Mouse (Mus musculus): ENCODE measurements at regions not wholly inside any gene's neighbourhood (a gene's known extent, or its start where the extent isn't known, plus 50 kb on each side); places are given as distances from the start of the nearest gene placed in this dataset.

DNA sequence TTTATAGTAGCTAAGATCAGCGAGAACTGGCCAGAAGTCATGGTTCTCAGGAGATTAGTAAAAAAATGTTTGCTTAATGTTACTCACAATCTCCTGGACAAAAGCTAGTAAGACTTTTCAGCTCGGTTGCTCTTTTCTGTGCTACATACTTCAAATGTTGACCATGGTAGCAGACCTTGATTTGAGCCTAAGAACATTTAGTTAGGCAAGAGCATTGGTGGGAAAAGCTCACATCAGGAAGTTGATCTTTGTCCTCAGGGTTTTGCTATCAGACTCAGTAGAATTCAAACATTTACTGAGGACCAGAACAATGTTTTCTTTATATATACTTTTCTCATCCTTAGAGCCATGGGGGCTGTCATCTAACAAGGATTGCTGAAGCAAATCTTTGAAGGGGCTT is 170.4 kb downstream of the Cavin4 start:
- ATAC-seq (replicated peaks; ENCODE audit: poor library complexity, severe bottlenecking), result no peak

DNA sequence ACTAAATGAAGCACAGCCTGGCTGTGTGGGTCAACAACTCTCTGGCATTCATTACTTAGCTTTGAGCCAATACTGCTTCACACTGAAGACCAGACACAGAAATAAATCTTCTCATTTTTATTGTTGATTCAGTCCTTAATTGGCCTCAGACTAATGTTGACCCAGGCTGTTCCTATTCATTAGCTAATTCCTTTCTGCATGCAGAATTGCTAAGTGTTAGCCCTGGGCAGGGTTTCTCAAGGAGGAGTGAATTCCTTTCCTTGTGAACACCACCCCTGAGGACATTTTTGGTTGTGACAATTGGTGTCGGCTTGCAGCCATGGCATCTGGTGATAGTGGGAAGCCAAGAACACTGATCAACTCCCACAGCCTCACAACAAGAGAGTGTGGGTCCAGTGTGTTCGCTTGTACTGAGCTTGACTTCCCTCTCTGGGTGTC is 179.5 kb downstream of the Cavin4 start:
- no peak for ATAC-seq (replicated peaks; ENCODE audit: poor library complexity, severe bottlenecking)

DNA sequence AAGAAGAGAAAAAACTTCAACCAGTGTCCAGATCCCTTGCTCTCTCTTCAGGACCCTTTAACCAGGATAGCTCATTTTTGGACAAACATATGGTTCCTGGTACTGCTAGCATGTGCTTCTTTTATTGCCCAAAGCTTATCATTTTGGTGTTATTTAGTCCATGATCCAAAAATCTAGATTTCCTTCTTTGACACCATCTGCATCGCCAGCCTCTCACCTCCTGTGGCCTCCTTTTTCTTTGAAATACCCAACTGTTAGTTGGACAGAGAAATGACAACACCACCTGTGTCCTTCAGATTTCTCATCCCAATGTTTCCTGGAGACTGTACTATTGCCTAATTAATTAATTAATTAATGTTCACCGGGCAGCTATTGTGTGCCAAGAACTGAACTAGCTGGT is 188.0 kb upstream of the Plppr1 start:
- ATAC-seq (replicated peaks; ENCODE audit: poor library complexity, severe bottlenecking), result no peak

DNA sequence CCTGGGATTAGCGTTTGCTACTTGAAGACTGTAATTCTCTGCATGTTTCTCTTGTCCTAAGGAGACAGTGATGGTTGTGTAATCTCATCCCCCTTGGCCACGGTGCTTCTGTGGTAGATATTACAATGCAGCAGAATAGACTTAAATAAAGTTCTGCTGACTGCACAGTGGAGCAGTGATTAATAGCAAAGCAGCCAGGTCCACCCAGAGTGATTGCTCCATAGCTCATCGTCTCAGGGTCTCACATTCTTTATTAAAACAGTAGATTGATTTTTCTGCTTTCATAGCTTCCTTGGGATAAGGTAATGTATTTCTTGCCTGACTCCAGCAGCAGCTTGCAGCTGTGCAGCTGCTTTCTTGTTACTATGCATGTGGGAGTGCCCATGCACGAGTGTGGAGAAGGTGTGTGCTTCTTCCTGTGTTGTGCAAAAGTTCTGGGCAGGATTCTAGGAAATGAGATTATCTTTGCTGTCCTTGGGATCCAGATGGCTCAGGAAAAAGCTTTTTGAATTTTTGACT is 169.9 kb upstream of the Plppr1 start:
- ATAC-seq (replicated peaks; ENCODE audit: poor library complexity, severe bottlenecking), result no peak

DNA sequence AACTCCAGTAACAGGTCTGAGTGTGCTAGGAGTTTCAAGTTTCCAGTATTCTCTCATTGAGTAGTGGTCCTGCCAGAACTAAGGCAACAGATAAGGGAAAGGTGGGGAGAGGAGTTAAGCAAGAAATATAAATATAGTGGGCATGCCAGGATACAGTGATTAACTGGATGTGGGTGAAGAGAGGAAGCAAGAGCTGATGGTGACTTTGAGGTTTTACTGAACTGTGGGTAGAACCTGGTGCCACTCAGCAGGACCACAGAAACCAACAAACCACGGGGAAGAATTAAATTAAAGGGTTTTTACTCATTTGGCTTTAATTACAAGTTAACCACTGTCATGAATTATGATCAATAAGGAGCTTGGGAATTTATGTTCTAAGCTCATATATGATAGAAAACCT is 154.5 kb upstream of the Plppr1 start:
- ATAC-seq (replicated peaks; ENCODE audit: poor library complexity, severe bottlenecking), result no peak

DNA sequence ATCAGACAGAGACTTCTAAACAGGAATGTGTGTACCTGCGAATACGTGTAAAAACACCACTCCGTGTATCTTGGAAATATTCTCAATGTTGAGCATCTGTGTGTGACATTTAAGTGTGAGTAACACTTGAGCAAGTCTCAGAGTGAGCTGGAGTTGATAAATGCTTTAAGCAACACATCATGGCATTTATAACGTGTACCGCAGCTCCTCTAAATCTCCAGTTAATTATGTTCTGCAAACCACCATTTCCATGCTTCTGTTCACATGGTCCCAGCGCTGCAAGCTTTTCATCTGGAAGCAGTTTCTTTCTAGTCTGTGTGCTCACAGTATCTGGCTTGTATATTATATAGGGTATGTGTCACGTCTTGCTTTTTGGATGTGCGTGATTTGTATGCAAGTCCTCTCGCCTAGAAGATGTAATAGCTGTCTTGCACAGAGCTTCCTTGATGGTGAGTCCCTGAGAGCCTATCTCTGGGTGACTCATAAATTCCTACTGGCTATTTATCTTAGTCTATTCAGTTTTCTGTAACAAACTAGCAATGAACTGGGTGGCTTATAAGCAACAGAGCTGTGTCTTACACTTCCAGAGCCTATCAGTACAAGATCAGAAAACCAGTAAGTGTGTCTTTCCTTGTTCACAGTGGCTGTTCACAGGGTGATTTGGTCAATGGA is 153.7 kb upstream of the Plppr1 start:
- ATAC-seq (replicated peaks; ENCODE audit: poor library complexity, severe bottlenecking), result no peak

DNA sequence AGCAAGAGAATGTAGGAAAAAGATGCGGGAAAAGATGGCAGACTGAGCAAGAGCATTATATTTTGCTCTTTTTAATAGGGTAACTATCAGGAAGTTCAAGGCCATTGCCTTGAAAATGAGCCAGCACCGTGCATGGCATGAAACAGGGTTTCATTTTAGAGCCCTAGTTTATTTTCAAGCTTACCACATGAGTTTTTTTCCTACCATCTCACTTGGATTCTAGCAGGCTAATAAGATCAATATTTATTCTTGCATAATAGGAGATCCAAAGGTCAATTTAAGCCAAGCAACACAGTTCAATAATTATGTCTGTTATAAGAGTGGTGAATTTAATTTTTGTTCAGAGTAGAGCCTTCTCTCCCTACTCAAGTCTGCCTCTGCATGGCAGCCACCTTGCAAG is 149.9 kb upstream of the Plppr1 start:
- ATAC-seq (replicated peaks; ENCODE audit: poor library complexity, severe bottlenecking), result no peak

DNA sequence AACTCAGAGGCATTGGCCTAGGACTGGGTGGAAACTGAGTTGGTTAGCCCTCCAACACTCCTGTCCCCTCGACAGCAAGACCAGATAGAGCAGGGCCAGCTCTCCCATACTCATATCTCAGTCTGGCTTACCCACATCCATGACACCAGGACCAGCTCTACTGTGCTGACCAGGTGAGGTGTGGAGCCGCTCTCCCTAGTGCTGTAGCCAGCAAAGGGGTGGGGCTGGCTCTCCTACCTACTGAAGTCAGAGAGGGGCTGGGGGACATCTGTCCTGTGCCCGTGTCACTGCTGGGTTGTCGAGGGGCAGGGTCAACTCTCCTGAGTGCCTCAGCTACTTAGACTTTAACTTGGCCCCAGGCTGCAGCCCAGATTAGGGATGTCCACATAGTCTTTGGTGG is 145.8 kb upstream of the Plppr1 start:
- no peak for ATAC-seq (replicated peaks; ENCODE audit: poor library complexity, severe bottlenecking)

DNA sequence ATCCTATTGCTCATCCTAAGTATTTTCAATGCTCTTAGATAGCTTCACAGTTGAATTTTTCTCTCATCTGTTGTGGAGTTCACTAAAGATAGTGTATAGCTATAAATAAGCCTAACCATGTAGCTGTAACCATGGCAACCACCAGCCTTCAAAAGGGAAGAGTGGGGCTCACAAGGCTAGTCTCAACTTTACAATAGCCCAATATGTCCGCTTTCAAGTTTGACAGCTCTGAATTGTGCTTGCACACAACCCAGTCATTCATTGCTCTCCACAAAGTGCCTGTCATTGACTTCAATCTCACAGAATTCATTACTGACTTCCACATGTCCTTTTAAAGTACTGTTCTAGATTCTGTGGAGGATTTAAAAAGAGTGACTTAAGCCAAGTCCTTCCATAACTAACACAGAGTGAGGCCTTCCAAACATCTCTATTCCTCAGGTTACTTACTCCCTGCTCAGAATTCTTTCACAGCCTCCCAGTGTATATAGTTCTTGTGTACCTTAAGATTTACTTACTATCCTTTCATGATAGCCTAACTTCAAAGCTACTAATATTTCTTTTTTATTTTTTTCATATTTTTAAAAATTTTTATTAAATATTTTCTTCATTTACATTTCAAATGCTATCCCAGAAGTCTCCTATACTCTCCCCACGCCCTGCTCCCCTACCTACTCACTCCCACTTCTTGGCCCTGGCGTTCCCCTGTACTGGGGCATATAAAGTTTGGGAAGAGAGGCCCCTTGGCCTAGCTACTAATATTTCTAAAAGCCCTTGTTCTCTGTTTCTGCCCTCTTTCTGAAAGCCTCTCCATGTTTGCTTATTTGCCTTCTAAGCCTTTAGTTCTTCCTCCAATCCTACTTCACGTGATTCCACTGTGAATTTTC is 134.3 kb upstream of the Plppr1 start:
- no peak for ATAC-seq (replicated peaks; ENCODE audit: poor library complexity, severe bottlenecking)

DNA sequence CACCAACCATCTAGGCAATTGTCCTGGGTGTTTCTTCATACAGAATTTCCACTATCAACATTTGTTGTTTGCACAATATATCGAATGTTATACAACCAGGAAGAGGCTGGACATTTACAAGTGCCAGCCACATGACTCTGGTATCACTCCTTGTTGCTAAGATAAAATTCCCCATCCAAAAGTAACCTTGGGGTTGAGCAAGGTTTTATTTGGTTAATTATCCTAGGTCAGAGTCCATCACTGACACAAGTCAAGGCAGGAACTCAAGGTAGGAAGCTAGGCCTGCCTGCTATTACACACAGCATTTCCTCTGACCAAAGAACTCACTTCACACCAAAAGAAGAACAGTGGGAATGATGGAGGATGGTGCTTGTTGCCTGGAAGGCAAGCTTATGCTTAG is 120.7 kb upstream of the Plppr1 start:
- no peak for ATAC-seq (replicated peaks; ENCODE audit: poor library complexity, severe bottlenecking)

DNA sequence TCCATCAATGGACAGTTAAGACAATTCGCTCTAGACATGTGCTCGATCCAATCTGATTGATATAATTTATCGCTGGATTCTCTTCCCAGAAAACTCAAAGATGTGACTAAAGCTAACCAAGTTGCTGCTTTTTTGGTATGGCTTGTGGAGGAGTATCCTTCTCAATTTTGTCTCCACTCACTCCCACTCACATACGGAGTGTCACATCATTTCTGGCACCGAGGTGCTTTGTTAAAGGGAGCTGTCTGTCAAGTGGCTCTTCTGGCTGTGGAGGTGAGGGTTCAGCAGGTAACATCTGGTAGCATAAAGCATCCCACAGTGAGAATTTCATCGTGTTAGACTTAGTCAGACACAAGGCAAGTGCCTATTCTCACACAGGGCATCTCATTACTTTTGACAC is 120.2 kb upstream of the Plppr1 start:
- ATAC-seq (replicated peaks; ENCODE audit: poor library complexity, severe bottlenecking), result no peak

DNA sequence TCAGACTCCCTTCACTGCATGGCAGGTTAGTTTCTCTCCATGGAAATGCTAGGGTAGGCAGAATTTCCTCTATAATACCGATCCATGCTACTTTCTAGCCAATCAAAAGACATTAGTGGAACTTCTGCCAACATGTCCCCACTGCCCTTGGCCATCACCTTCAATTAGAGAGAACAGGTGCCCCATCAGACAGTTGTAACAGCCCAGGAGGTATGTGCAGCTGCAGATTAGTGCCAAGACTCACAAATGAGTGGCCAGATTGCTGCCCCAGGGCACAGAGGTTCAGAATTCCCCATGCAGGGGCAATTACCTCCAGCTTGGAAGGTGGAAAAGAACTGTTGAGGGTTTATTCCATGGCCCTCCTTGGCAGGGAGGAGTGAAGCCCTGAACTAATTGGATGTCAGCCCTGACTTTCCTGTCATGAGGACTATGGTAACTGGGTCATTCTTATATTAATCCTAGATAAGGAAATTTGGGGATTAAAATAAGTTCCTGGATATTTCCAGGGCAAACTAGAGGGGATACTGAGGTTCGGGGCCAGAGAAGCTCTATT is 113.7 kb upstream of the Plppr1 start:
- no peak for ATAC-seq (replicated peaks; ENCODE audit: poor library complexity, severe bottlenecking)

DNA sequence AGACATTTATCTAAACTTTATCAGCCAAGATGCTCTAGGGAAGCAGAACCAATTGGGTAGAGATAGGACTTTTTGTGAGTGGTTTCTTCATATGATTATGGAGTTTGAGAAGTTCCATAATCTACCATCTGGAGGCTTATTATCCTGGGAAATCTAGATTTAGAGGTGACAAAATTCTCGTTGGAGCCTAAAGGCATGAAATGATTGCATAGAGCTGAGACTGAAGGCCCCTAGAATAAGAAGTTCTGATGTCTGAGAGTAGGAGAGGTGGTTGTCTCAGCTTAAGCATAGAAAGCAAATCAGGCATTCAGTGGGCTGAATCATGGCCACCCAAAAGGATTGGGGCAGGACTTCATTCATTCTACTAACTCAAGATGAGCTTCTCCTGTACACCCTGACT is 106.1 kb upstream of the Plppr1 start:
- ATAC-seq (replicated peaks; ENCODE audit: poor library complexity, severe bottlenecking), result no peak

DNA sequence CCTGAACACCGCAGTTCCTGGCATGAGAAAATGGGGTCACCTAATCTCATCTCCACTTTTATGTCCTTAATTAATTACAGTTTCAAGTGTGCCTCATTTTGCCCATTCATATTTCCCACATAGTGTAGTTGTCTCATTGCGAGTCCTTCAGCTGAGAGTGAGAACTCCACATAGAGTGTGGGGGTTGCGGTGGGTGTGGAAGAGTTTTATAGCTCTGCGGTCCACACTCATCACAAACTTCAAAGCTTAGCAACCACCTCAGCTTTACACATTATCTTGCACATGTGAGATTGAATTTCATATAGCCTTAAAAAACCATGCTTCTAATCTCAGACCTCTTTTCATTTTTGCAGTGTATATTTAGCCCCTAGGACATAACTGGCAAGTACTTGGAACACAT is 83.3 kb upstream of the Plppr1 start:
- no peak for ATAC-seq (replicated peaks; ENCODE audit: poor library complexity, severe bottlenecking)

DNA sequence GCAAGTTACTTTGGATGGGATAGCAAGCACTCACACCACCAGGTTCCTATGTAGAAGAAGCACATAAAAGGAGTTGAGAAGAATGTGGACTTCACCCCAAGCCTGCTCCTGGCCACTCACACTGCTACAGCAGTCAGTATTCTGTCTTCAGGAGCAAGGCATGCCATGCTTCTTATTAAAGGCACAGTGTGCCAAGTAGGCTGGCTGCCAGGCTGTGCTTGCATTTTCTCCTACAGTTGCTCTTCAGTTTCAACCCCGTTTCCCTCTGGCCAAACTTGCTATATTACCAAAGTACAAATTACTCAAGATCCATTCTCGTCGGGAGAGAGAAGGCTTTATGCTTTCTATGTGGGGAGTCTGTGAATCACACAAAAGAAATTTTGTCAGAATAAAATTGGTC is 67.1 kb upstream of the Plppr1 start:
- no peak for ATAC-seq (replicated peaks; ENCODE audit: poor library complexity, severe bottlenecking)
